Mouse (Mus musculus): ENCODE measurements around the gene Tigd4. TPM values are rescaled to one million over a fixed set of nuclear protein-coding genes. Genes with fewer than 3 reads are reported as not detected.

The Tigd4 gene
- polyA plus RNA-seq, 1 experiment from 2014 or later, result 0.21 TPM

- ATAC-seq (ENCODE audit: insufficient read depth, low FRiP score), result no peak
- Histone ChIP-seq H3K27me3 (ENCODE audit: control insufficient read depth, insufficient read depth, low read length) (no peaks in the 10 kb centered on the region), H3K4me2 (ENCODE audit: low read depth, low read length) (peak overlapping the region; percentile 67), H3K36me3 (ENCODE audit: control insufficient read depth, insufficient read depth, low read length) (no peaks in the 10 kb centered on the region), H3K9me3 (replicated peaks; ENCODE audit: control insufficient read depth, low read length) (no peaks in the 10 kb centered on the region), H3K4me1 (ENCODE audit: control insufficient read depth, insufficient read depth, low read length) (peaks cover 11% of the 10 kb centered on the region), H3K4me3 (replicated peaks; ENCODE audit: low read length) (peak overlapping the region; percentile 88), H3K9ac (ENCODE audit: low read length) (peak overlapping the region; percentile 46; the same call in 1 of the 2 replicates), H3K27ac (ENCODE audit: low read length) (0 out of 2 replicates have a peak overlapping the region, but pooled peaks have one; percentile 5)
- WGBS, result 16% methylated on average over 4 of the region's 4 CpGs
These were observed 12.7 kb upstream of the Tigd4 start for GRCm38 (mm10) chr3:84580716-84581115.

- H3K4me1 ChIP-seq (ENCODE audit: control insufficient read depth, insufficient read depth, low read length), result peaks cover 11% of the 10 kb centered on the region
- no peaks in the 10 kb centered on the region for H3K27me3 ChIP-seq (ENCODE audit: control insufficient read depth, insufficient read depth, low read length)
- peak overlapping the region; percentile 67 for H3K4me2 ChIP-seq (ENCODE audit: low read depth, low read length)
- H3K9ac ChIP-seq (ENCODE audit: low read length), result peak overlapping the region; percentile 89
- no peaks in the 10 kb centered on the region for H3K9me3 ChIP-seq (replicated peaks; ENCODE audit: control insufficient read depth, low read length)
- 0% methylated on average over 4 of the region's 4 CpGs for WGBS
- H3K4me3 ChIP-seq (replicated peaks; ENCODE audit: low read length), result peak overlapping the region; percentile 88
- ATAC-seq (ENCODE audit: insufficient read depth, low FRiP score), result no peak
- H3K27ac ChIP-seq (ENCODE audit: low read length), result peak overlapping the region; percentile 98
- H3K36me3 ChIP-seq (ENCODE audit: control insufficient read depth, insufficient read depth, low read length), result no peaks in the 10 kb centered on the region
These were observed 11.7 kb upstream of the Tigd4 start for GRCm38 (mm10) chr3:84581696-84582022.

GRCm38 (mm10) chr3:84582023-84582912 is 11.1 kb upstream of the Tigd4 start, which contains the start of gene Arfip1:
Gene Arfip1 (minus strand): TSS chr3:84582625.
- Histone ChIP-seq H3K27ac (ENCODE audit: low read length) (peak within 1 kb of the TSS; percentile 98), H3K4me1 (ENCODE audit: control insufficient read depth, insufficient read depth, low read length) (peaks cover 11% of the 10 kb centered on the region), H3K4me3 (replicated peaks; ENCODE audit: low read length) (peak within 1 kb of the TSS; percentile 88), H3K9me3 (replicated peaks; ENCODE audit: control insufficient read depth, low read length) (no peaks in the 10 kb centered on the region), H3K9ac (ENCODE audit: low read length) (peak within 1 kb of the TSS; percentile 89), H3K27me3 (ENCODE audit: control insufficient read depth, insufficient read depth, low read length) (no peaks in the 10 kb centered on the region), H3K36me3 (ENCODE audit: control insufficient read depth, insufficient read depth, low read length) (no peaks in the 10 kb centered on the region), H3K4me2 (ENCODE audit: low read depth, low read length) (peak within 1 kb of the TSS; percentile 67)
- under 1% methylated on average over 70 of the region's 70 CpGs for WGBS
- peak; percentile 99 for ATAC-seq (ENCODE audit: insufficient read depth, low FRiP score)

GRCm38 (mm10) chr3:84582913-84583276 is 10.5 kb upstream of the Tigd4 start:
- peak overlapping the region; percentile 89 for H3K9ac ChIP-seq (ENCODE audit: low read length)
- H3K27me3 ChIP-seq (ENCODE audit: control insufficient read depth, insufficient read depth, low read length), result no peaks in the 10 kb centered on the region
- no peaks in the 10 kb centered on the region for H3K36me3 ChIP-seq (ENCODE audit: control insufficient read depth, insufficient read depth, low read length)
- peak; percentile 25 for ATAC-seq (ENCODE audit: insufficient read depth, low FRiP score)
- H3K4me3 ChIP-seq (replicated peaks; ENCODE audit: low read length), result peak overlapping the region; percentile 88
- no peaks in the 10 kb centered on the region for H3K9me3 ChIP-seq (replicated peaks; ENCODE audit: control insufficient read depth, low read length)
- H3K4me1 ChIP-seq (ENCODE audit: control insufficient read depth, insufficient read depth, low read length), result peaks cover 11% of the 10 kb centered on the region
- peak overlapping the region; percentile 98 for H3K27ac ChIP-seq (ENCODE audit: low read length)
- under 1% methylated on average over 27 of the region's 27 CpGs for WGBS
- H3K4me2 ChIP-seq (ENCODE audit: low read depth, low read length), result peak overlapping the region; percentile 67

GRCm38 (mm10) chr3:84586736-84587135 is 6.6 kb upstream of the Tigd4 start:
- no peaks in the 10 kb centered on the region for H3K36me3 ChIP-seq (ENCODE audit: control insufficient read depth, insufficient read depth, low read length)
- H3K9ac ChIP-seq (ENCODE audit: low read length), result no peak overlapping the region
- H3K4me2 ChIP-seq (ENCODE audit: low read depth, low read length), result no peak overlapping the region
- H3K4me1 ChIP-seq (ENCODE audit: control insufficient read depth, insufficient read depth, low read length), result peaks cover 3% of the 10 kb centered on the region; the same call in 1 of the 2 replicates
- WGBS, result 42% methylated on average over 5 of the region's 5 CpGs
- ATAC-seq (ENCODE audit: insufficient read depth, low FRiP score), result no peak
- no peak overlapping the region for H3K4me3 ChIP-seq (replicated peaks; ENCODE audit: low read length)
- H3K27ac ChIP-seq (ENCODE audit: low read length), result no peak overlapping the region
- no peaks in the 10 kb centered on the region for H3K9me3 ChIP-seq (replicated peaks; ENCODE audit: control insufficient read depth, low read length)
- H3K27me3 ChIP-seq (ENCODE audit: control insufficient read depth, insufficient read depth, low read length), result no peaks in the 10 kb centered on the region

GRCm38 (mm10) chr3:84594894-84595676 is 1.7 kb downstream of the Tigd4 start:
- peak overlapping the region; percentile 60 for H3K9ac ChIP-seq (ENCODE audit: low read length)
- ATAC-seq (ENCODE audit: insufficient read depth, low FRiP score), result peak; percentile 58; the same call in 1 of the 2 replicates

GRCm38 (mm10) chr3:84595677-84596234 is 2.4 kb downstream of the Tigd4 start:
- H3K9me3 ChIP-seq (replicated peaks; ENCODE audit: control insufficient read depth, low read length), result no peaks in the 10 kb centered on the region
- no peak overlapping the region for H3K9ac ChIP-seq (ENCODE audit: low read length)
- WGBS, result 41% methylated on average over 5 of the region's 5 CpGs
- peak overlapping the region; percentile 36 for H3K4me3 ChIP-seq (replicated peaks; ENCODE audit: low read length)
- no peaks in the 10 kb centered on the region; the same call in 1 of the 2 replicates for H3K27me3 ChIP-seq (ENCODE audit: control insufficient read depth, insufficient read depth, low read length)
- peak overlapping the region; percentile 78 for H3K27ac ChIP-seq (ENCODE audit: low read length)
- H3K4me1 ChIP-seq (ENCODE audit: control insufficient read depth, insufficient read depth, low read length), result peaks cover 8% of the 10 kb centered on the region; the same call in 1 of the 2 replicates
- H3K36me3 ChIP-seq (ENCODE audit: control insufficient read depth, insufficient read depth, low read length), result no peaks in the 10 kb centered on the region
- no peak for ATAC-seq (ENCODE audit: insufficient read depth, low FRiP score)
- peak overlapping the region; percentile 63 for H3K4me2 ChIP-seq (ENCODE audit: low read depth, low read length)

More at GRCm38 (mm10) chr3:84594894-84595676, 1.7 kb downstream of the Tigd4 start:
- H3K4me2 ChIP-seq (ENCODE audit: low read depth, low read length), result peak overlapping the region; percentile 63
- WGBS, result 5% methylated on average over 23 of the region's 23 CpGs
- H3K4me1 ChIP-seq (ENCODE audit: control insufficient read depth, insufficient read depth, low read length), result peaks cover 8% of the 10 kb centered on the region; the same call in 1 of the 2 replicates
- no peaks in the 10 kb centered on the region; the same call in 1 of the 2 replicates for H3K27me3 ChIP-seq (ENCODE audit: control insufficient read depth, insufficient read depth, low read length)
- no peaks in the 10 kb centered on the region for H3K9me3 ChIP-seq (replicated peaks; ENCODE audit: control insufficient read depth, low read length)
- H3K4me3 ChIP-seq (replicated peaks; ENCODE audit: low read length), result peak overlapping the region; percentile 36
- peak overlapping the region; percentile 86 for H3K27ac ChIP-seq (ENCODE audit: low read length)
- no peaks in the 10 kb centered on the region for H3K36me3 ChIP-seq (ENCODE audit: control insufficient read depth, insufficient read depth, low read length)

- Histone ChIP-seq H3K4me1 (ENCODE audit: control insufficient read depth, insufficient read depth, low read length) (peaks cover 8% of the 10 kb centered on the region; the same call in 1 of the 2 replicates), H3K9me3 (replicated peaks; ENCODE audit: control insufficient read depth, low read length) (no peaks in the 10 kb centered on the region), H3K4me3 (replicated peaks; ENCODE audit: low read length) (no peak overlapping the region), H3K9ac (ENCODE audit: low read length) (no peak overlapping the region), H3K4me2 (ENCODE audit: low read depth, low read length) (no peak overlapping the region), H3K36me3 (ENCODE audit: control insufficient read depth, insufficient read depth, low read length) (no peaks in the 10 kb centered on the region), H3K27ac (ENCODE audit: low read length) (peak overlapping the region; percentile 86), H3K27me3 (ENCODE audit: control insufficient read depth, insufficient read depth, low read length) (no peaks in the 10 kb centered on the region; the same call in 1 of the 2 replicates)
- WGBS, result 65% methylated on average over 6 of the region's 6 CpGs
- ATAC-seq (ENCODE audit: insufficient read depth, low FRiP score), result peak; percentile 59
These were observed 4.8 kb downstream of the Tigd4 start for GRCm38 (mm10) chr3:84597996-84598734.
